Mouse (Mus musculus): ENCODE measurements at regions not wholly inside any gene's neighbourhood (a gene's known extent, or its start where the extent isn't known, plus 50 kb on each side); places are given as distances from the start of the nearest gene placed in this dataset.

- no peak overlapping the region for H3K27ac ChIP-seq (ENCODE audit: insufficient read depth, low read depth, low read length, poor library complexity, severe bottlenecking)
- H3K36me3 ChIP-seq (ENCODE audit: control insufficient read depth, insufficient read depth, low read length, poor library complexity, severe bottlenecking) = no peaks in the 10 kb centered on the region
- in situ Hi-C loops (cut with MboI; ENCODE audit: low sequenced_read_pairs in 2 of 2, unreplicated experiment in 2 of 2) = no loop called here
- 0 out of 4 replicates have a peak, but pooled peaks cover 0 to 2% of the 10 kb centered on the region in 2 experiments for H3K4me1 ChIP-seq (ENCODE audit: control insufficient read depth in 2 of 2, insufficient read depth in 2 of 2, low read length in 2 of 2, poor library complexity in 1 of 2)
- H3K9ac ChIP-seq (ENCODE audit: insufficient read depth, low read depth, low read length, poor library complexity, severe bottlenecking) = no peak overlapping the region
- H3K4me3 ChIP-seq (ENCODE audit: insufficient read depth in 1 of 2, low read depth in 1 of 2, low read length in 2 of 2, poor library complexity in 1 of 2, severe bottlenecking in 1 of 2) = no peak overlapping the region
- DNase-seq (ENCODE audit: low read depth, low spot score) = no peak
- TF ChIP-seq ZNF384 (IDR thresholded peaks at IDR 0.05; ENCODE audit: low read depth, low read length) (no peak), CHD2 (IDR thresholded peaks at IDR 0.05; ENCODE audit: low read depth, low read length) (no peak), MAFK (IDR thresholded peaks at IDR 0.05; ENCODE audit: insufficient read depth, low read depth, low read length) (no peak), HCFC1 (IDR thresholded peaks at IDR 0.05; ENCODE audit: borderline replicate concordance, insufficient read depth, low read length) (no peak), ZC3H11A (IDR thresholded peaks at IDR 0.05; ENCODE audit: borderline replicate concordance, low read depth, low read length) (no peak)
- H3K9me3 ChIP-seq (ENCODE audit: control insufficient read depth, insufficient read depth, low read depth, low read length) = no peaks in the 10 kb centered on the region
These were observed 424.7 kb downstream of the Tm4sf1 start for GRCm38 (mm10) chr3:56877062-56877461.

GRCm38 (mm10) chr3:56863591-56863990 lies 438.2 kb downstream of the Tm4sf1 start:
- TF ChIP-seq ZNF384 (IDR thresholded peaks at IDR 0.05; ENCODE audit: low read depth, low read length) = no peak
- TF ChIP-seq ZC3H11A (IDR thresholded peaks at IDR 0.05; ENCODE audit: borderline replicate concordance, low read depth, low read length) = no peak
- TF ChIP-seq HCFC1 (IDR thresholded peaks at IDR 0.05; ENCODE audit: borderline replicate concordance, insufficient read depth, low read length) = no peak
- no peak for TF ChIP-seq CHD2 (IDR thresholded peaks at IDR 0.05; ENCODE audit: low read depth, low read length)
- TF ChIP-seq MAFK (IDR thresholded peaks at IDR 0.05; ENCODE audit: insufficient read depth, low read depth, low read length) = no peak
- no peak overlapping the region for H3K27ac ChIP-seq (ENCODE audit: insufficient read depth, low read depth, low read length, poor library complexity, severe bottlenecking)
- no peak overlapping the region for H3K9ac ChIP-seq (ENCODE audit: insufficient read depth, low read depth, low read length, poor library complexity, severe bottlenecking)
- in situ Hi-C loops (cut with MboI; ENCODE audit: low sequenced_read_pairs in 2 of 2, unreplicated experiment in 2 of 2) = no loop called here
- H3K9me3 ChIP-seq (ENCODE audit: control insufficient read depth, insufficient read depth, low read depth, low read length) = no peaks in the 10 kb centered on the region
- no peaks in the 10 kb centered on the region for H3K36me3 ChIP-seq (ENCODE audit: control insufficient read depth, insufficient read depth, low read length, poor library complexity, severe bottlenecking)
- H3K4me3 ChIP-seq (ENCODE audit: insufficient read depth in 1 of 2, low read depth in 1 of 2, low read length in 2 of 2, poor library complexity in 1 of 2, severe bottlenecking in 1 of 2) = no peak overlapping the region
- no peak for DNase-seq (ENCODE audit: low read depth, low spot score)
- no peaks in the 10 kb centered on the region for H3K4me1 ChIP-seq (ENCODE audit: control insufficient read depth in 2 of 2, insufficient read depth in 2 of 2, low read length in 2 of 2, poor library complexity in 1 of 2)

- TF ChIP-seq HCFC1 (IDR thresholded peaks at IDR 0.05; ENCODE audit: borderline replicate concordance, insufficient read depth, low read length) (no peak), ZNF384 (IDR thresholded peaks at IDR 0.05; ENCODE audit: low read depth, low read length) (no peak), ZC3H11A (IDR thresholded peaks at IDR 0.05; ENCODE audit: borderline replicate concordance, low read depth, low read length) (no peak), CHD2 (IDR thresholded peaks at IDR 0.05; ENCODE audit: low read depth, low read length) (no peak), MAFK (IDR thresholded peaks at IDR 0.05; ENCODE audit: insufficient read depth, low read depth, low read length) (no peak)
- DNase-seq (ENCODE audit: low read depth, low spot score) = no peak
- Histone ChIP-seq H3K4me1 (ENCODE audit: control insufficient read depth in 2 of 2, insufficient read depth in 2 of 2, low read length in 2 of 2, poor library complexity in 1 of 2) (no peaks in the 10 kb centered on the region), H3K36me3 (ENCODE audit: control insufficient read depth, insufficient read depth, low read length, poor library complexity, severe bottlenecking) (no peaks in the 10 kb centered on the region), H3K4me3 (ENCODE audit: insufficient read depth in 1 of 2, low read depth in 1 of 2, low read length in 2 of 2, poor library complexity in 1 of 2, severe bottlenecking in 1 of 2) (no peak overlapping the region), H3K27ac (ENCODE audit: insufficient read depth, low read depth, low read length, poor library complexity, severe bottlenecking) (no peak overlapping the region), H3K9me3 (ENCODE audit: control insufficient read depth, insufficient read depth, low read depth, low read length) (no peaks in the 10 kb centered on the region), H3K9ac (ENCODE audit: insufficient read depth, low read depth, low read length, poor library complexity, severe bottlenecking) (no peak overlapping the region)
- in situ Hi-C loops (cut with MboI; ENCODE audit: low sequenced_read_pairs in 2 of 2, unreplicated experiment in 2 of 2) = no loop called here
These were observed 441.9 kb downstream of the Tm4sf1 start for GRCm38 (mm10) chr3:56859841-56860240.

GRCm38 (mm10) chr3:56845462-56845770 lies 456.4 kb downstream of the Tm4sf1 start:
- in situ Hi-C loops (cut with MboI; ENCODE audit: low sequenced_read_pairs in 2 of 2, unreplicated experiment in 2 of 2) = no loop called here
- no peaks in the 10 kb centered on the region for H3K36me3 ChIP-seq (ENCODE audit: control insufficient read depth, insufficient read depth, low read length, poor library complexity, severe bottlenecking)
- no peak overlapping the region for H3K4me3 ChIP-seq (ENCODE audit: insufficient read depth in 1 of 2, low read depth in 1 of 2, low read length in 2 of 2, poor library complexity in 1 of 2, severe bottlenecking in 1 of 2)
- H3K9ac ChIP-seq (ENCODE audit: insufficient read depth, low read depth, low read length, poor library complexity, severe bottlenecking) = no peak overlapping the region
- H3K4me1 ChIP-seq (ENCODE audit: control insufficient read depth in 2 of 2, insufficient read depth in 2 of 2, low read length in 2 of 2, poor library complexity in 1 of 2) = no peaks in the 10 kb centered on the region
- no peak for TF ChIP-seq MAFK (IDR thresholded peaks at IDR 0.05; ENCODE audit: insufficient read depth, low read depth, low read length)
- no peaks in the 10 kb centered on the region for H3K9me3 ChIP-seq (ENCODE audit: control insufficient read depth, insufficient read depth, low read depth, low read length)
- no peak overlapping the region for H3K27ac ChIP-seq (ENCODE audit: insufficient read depth, low read depth, low read length, poor library complexity, severe bottlenecking)
- DNase-seq (ENCODE audit: low read depth, low spot score) = no peak

GRCm38 (mm10) chr3:56844681-56845461 lies 456.9 kb downstream of the Tm4sf1 start:
- Histone ChIP-seq H3K4me1 (ENCODE audit: control insufficient read depth in 2 of 2, insufficient read depth in 2 of 2, low read length in 2 of 2, poor library complexity in 1 of 2) (no peaks in the 10 kb centered on the region), H3K4me3 (ENCODE audit: insufficient read depth in 1 of 2, low read depth in 1 of 2, low read length in 2 of 2, poor library complexity in 1 of 2, severe bottlenecking in 1 of 2) (no peak overlapping the region), H3K9ac (ENCODE audit: insufficient read depth, low read depth, low read length, poor library complexity, severe bottlenecking) (no peak overlapping the region), H3K27ac (ENCODE audit: insufficient read depth, low read depth, low read length, poor library complexity, severe bottlenecking) (no peak overlapping the region), H3K9me3 (ENCODE audit: control insufficient read depth, insufficient read depth, low read depth, low read length) (no peaks in the 10 kb centered on the region), H3K36me3 (ENCODE audit: control insufficient read depth, insufficient read depth, low read length, poor library complexity, severe bottlenecking) (no peaks in the 10 kb centered on the region)
- no peak for DNase-seq (ENCODE audit: low read depth, low spot score)
- TF ChIP-seq CHD2 (IDR thresholded peaks at IDR 0.05; ENCODE audit: low read depth, low read length) (no peak), HCFC1 (IDR thresholded peaks at IDR 0.05; ENCODE audit: borderline replicate concordance, insufficient read depth, low read length) (no peak)
- in situ Hi-C loops (cut with MboI; ENCODE audit: low sequenced_read_pairs in 2 of 2, unreplicated experiment in 2 of 2) = no loop called here

Measured in ES-E14 (cell line).